Mouse (Mus musculus) CH12.LX (cell line): ENCODE results near the gene Ehmt2. TPM values are rescaled to one million over a fixed set of nuclear protein-coding genes. Genes with fewer than 3 reads are reported as not detected.

Experiments used
- DNase-seq: peaks from one replicate; pipeline ENCODE4 v3.0.0-alpha.2; 2013; ENCODE audit errors: extremely low read depth
- H3K27ac ChIP-seq: 2 replicates; pipeline ENCODE4 v1.5.1; 2012; ENCODE audit warnings: low read depth, mild to moderate bottlenecking, control low read depth, moderate library complexity; ENCODE audit not compliant: insufficient read depth
- H3K27me3 ChIP-seq: replicated peaks from 2 replicates; pipeline ENCODE3; 2012; ENCODE audit warnings: inconsistent platforms
- H3K36me3 ChIP-seq, 2 experiments: replicated peaks in 1 of 2; 2 replicates each; pipeline versions ENCODE3 to v1.6.1; 2012; ENCODE audit warnings: inconsistent platforms in 1 of 2, low read length in 1 of 2, mild to moderate bottlenecking in 1 of 2, mixed read lengths in 1 of 2, moderate library complexity in 1 of 2; ENCODE audit not compliant: control insufficient read depth in 1 of 2, insufficient read depth in 1 of 2
- H3K4me1 ChIP-seq, 2 experiments: 2 replicates each; pipeline ENCODE4 v1.6.1; 2012; ENCODE audit warnings: inconsistent platforms in 1 of 2, moderate library complexity in 1 of 2; ENCODE audit not compliant: insufficient read depth in 2 of 2, control insufficient read depth in 1 of 2
- H3K4me2 ChIP-seq: 2 replicates; pipeline ENCODE4 v1.6.1; 2012; ENCODE audit warnings: low read depth, mild to moderate bottlenecking, control low read depth; ENCODE audit not compliant: poor library complexity, insufficient read depth, severe bottlenecking
- H3K4me3 ChIP-seq, 3 experiments: fragments of 150-350 bp in 1 of 3; sonication (generic) in 1 of 3; replicated peaks in 1 of 3; 2 replicates each; pipeline versions ENCODE3 to v1.5.1; 2011 to 2012; ENCODE audit warnings: low read depth in 2 of 3, low read length in 2 of 3, mild to moderate bottlenecking in 2 of 3, moderate library complexity in 2 of 3, control low read depth in 1 of 3, improper control_type of control experiment in 1 of 3, inconsistent platforms in 1 of 3, mixed read lengths in 1 of 3; ENCODE audit not compliant: poor library complexity in 1 of 3
- H3K79me2 ChIP-seq: replicated peaks from 2 replicates; pipeline ENCODE4 v1.6.1; 2012; ENCODE audit warnings: mild to moderate bottlenecking, moderate library complexity; ENCODE audit not compliant: control insufficient read depth, poor library complexity, insufficient read depth, severe bottlenecking; ENCODE audit errors: extremely low read depth
- H3K9ac ChIP-seq: 2 replicates; pipeline ENCODE4 v1.6.1; 2012; ENCODE audit warnings: low read depth, mild to moderate bottlenecking, control low read depth, moderate library complexity; ENCODE audit not compliant: insufficient read depth
- H3K9me3 ChIP-seq: replicated peaks from 2 replicates; pipeline ENCODE3; 2012; ENCODE audit warnings: low read length, inconsistent platforms, mixed read lengths
- E2F4 ChIP-seq: IDR thresholded peaks from 2 replicates; pipeline ENCODE4 v1.6.1; 2011; ENCODE audit warnings: low read depth, low read length, improper control_type of control experiment; ENCODE audit not compliant: insufficient replicate concordance
- ELF1 ChIP-seq: IDR thresholded peaks from 2 replicates; pipeline ENCODE4 v1.6.1; 2014; ENCODE audit warnings: low read depth, mild to moderate bottlenecking, inconsistent platforms, low read length, improper control_type of control experiment
- GABPA ChIP-seq: IDR thresholded peaks from 2 replicates; pipeline ENCODE4 v1.6.1; 2012; ENCODE audit warnings: low read depth, low read length, improper control_type of control experiment, inconsistent platforms; ENCODE audit not compliant: insufficient replicate concordance
- JUND ChIP-seq: conservative IDR thresholded peaks from 2 replicates; pipeline ENCODE4 v1.6.1; 2011; ENCODE audit warnings: low read depth, low read length, improper control_type of control experiment
- MAX ChIP-seq: IDR thresholded peaks from 2 replicates; pipeline ENCODE4 v1.6.1; 2011; ENCODE audit warnings: low read length, improper control_type of control experiment
- MAZ ChIP-seq: IDR thresholded peaks from 2 replicates; pipeline ENCODE4 v1.6.1; 2012; ENCODE audit warnings: low read depth, mild to moderate bottlenecking, inconsistent platforms, low read length, improper control_type of control experiment, moderate library complexity
- MXI1 ChIP-seq: IDR thresholded peaks from 2 replicates; pipeline ENCODE4 v1.6.1; 2011; ENCODE audit warnings: mild to moderate bottlenecking, low read depth, low read length, improper control_type of control experiment
- NRF1 ChIP-seq: IDR thresholded peaks from 2 replicates; pipeline ENCODE4 v1.6.1; 2014; ENCODE audit warnings: low read depth, mild to moderate bottlenecking, inconsistent platforms, low read length, improper control_type of control experiment, moderate library complexity
- POLR2A ChIP-seq: IDR thresholded peaks from 2 replicates; pipeline ENCODE4 v1.6.1; 2011; ENCODE audit warnings: low read depth, mild to moderate bottlenecking, improper control_type of control experiment, low read length
- RCOR1 ChIP-seq: conservative IDR thresholded peaks from 2 replicates; pipeline ENCODE4 v1.6.1; 2012; ENCODE audit warnings: low read depth, mild to moderate bottlenecking, inconsistent platforms, low read length, improper control_type of control experiment
- SIN3A ChIP-seq: IDR thresholded peaks from 2 replicates; pipeline ENCODE4 v1.6.1; 2012; ENCODE audit warnings: low read length, improper control_type of control experiment, inconsistent platforms
- ZC3H11A ChIP-seq: IDR thresholded peaks from 2 replicates; pipeline ENCODE4 v1.6.1; 2012; ENCODE audit warnings: low read depth, mild to moderate bottlenecking, inconsistent platforms, low read length, improper control_type of control experiment
- ZMIZ1 ChIP-seq: IDR thresholded peaks from 2 replicates; pipeline ENCODE4 v1.6.1; 2012; ENCODE audit warnings: low read depth, mild to moderate bottlenecking, inconsistent platforms, low read length, improper control_type of control experiment
- ZNF384 ChIP-seq: IDR thresholded peaks from 2 replicates; pipeline ENCODE4 v1.6.1; 2012; ENCODE audit warnings: low read depth, low read length, improper control_type of control experiment, inconsistent platforms
- dilution Hi-C: fragments of 300-500 bp; cut with MboI; formaldehyde crosslinking; loops from 2 replicates; pipeline ENCODE4 v1.14.3; 2020; ENCODE audit warnings: low sequenced_read_pairs; ENCODE audit not compliant: extremely low pct_unique_long_range_greater_than_20kb, extremely low pct_ligation_motif_present
- in situ Hi-C: fragments of 300-500 bp; cut with MboI; formaldehyde crosslinking; loops from 3 replicates; pipeline ENCODE4 v1.14.3; 2019; ENCODE audit warnings: low sequenced_read_pairs, low pct_ligation_motif_present, low pct_unique_long_range_greater_than_20kb, mixed read lengths
- polyA plus RNA-seq: library from polyadenylated mRNA; unstranded; fragments of >175 nt; gene quantifications from 2 replicates; pipeline ENCODE4 v1.2.1, GENCODE M21; 2012; ENCODE audit warnings: low read depth; ENCODE audit not compliant: insufficient read length
- total RNA-seq, 2 experiments: library from RNA; depleted of rRNA; stranded (reverse); fragments of 300-350 nt in 1 of 2; fragments of >200 nt in 1 of 2; gene quantifications; 2 replicates each; pipeline ENCODE4 v1.2.3; 2012 to 2014

Ehmt2 gene
- total and polyA plus RNA-seq, 3 experiments, result 73.5 to 150 (median 113) TPM

DNA sequence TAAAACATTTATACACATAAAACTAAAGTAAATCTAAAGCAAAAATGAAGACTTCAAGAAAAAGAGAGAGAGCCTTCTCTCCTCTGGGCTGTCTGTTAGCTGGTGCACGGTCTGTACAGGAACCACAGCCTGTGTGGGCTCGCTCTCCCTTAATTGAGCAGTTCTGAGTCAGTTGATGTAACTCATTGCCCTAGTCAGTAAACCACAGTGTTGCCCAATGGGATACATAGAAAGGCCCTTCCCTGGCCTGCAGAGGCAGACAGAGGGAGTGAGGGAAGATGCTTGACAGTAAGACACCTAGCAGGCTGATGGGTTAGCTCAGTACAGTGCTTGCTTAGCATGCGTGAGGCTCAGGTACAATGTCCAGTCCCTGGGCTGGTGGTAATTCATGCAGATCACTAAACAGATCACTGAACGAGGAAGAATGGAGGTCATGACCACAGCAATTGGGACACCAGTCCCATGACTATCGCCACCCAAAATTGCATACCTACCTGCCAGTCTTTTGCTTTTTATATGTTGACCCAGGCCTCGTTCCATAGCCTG lies 39.8 kb downstream of the Ehmt2 start:
- TF ChIP-seq E2F4, result no peak
- TF ChIP-seq POLR2A, result no peak
- no peak for TF ChIP-seq RCOR1
- TF ChIP-seq MAX, result no peak
- TF ChIP-seq, all 38 proteins: peak for 0
- no peak overlapping the region for H3K27ac ChIP-seq
- no peaks in the 10 kb centered on the region for H3K79me2 ChIP-seq
- no peaks in the 10 kb centered on the region for H3K27me3 ChIP-seq
- no peak for DNase-seq
- peaks cover 16 to 51% of the 10 kb centered on the region in 2 experiments for H3K36me3 ChIP-seq
- H3K4me1 ChIP-seq, result peaks cover 2 to 24% of the 10 kb centered on the region in 2 experiments; a peak in 3 of 4 replicates
- no peaks in the 10 kb centered on the region for H3K9me3 ChIP-seq
- no peak overlapping the region for H3K4me2 ChIP-seq
- dilution Hi-C loops (no loop called here), in situ Hi-C loops (no loop called here)
- H3K9ac ChIP-seq, result no peak overlapping the region
- H3K4me3 ChIP-seq, result no peak overlapping the region

GRCm38 (mm10) chr17:34941344-34942041 lies 43.2 kb downstream of the Ehmt2 start:
- Histone ChIP-seq H3K4me2 (no peak overlapping the region), H3K4me3 (no peak overlapping the region)
- in situ Hi-C loops, result no loop called here

DNA sequence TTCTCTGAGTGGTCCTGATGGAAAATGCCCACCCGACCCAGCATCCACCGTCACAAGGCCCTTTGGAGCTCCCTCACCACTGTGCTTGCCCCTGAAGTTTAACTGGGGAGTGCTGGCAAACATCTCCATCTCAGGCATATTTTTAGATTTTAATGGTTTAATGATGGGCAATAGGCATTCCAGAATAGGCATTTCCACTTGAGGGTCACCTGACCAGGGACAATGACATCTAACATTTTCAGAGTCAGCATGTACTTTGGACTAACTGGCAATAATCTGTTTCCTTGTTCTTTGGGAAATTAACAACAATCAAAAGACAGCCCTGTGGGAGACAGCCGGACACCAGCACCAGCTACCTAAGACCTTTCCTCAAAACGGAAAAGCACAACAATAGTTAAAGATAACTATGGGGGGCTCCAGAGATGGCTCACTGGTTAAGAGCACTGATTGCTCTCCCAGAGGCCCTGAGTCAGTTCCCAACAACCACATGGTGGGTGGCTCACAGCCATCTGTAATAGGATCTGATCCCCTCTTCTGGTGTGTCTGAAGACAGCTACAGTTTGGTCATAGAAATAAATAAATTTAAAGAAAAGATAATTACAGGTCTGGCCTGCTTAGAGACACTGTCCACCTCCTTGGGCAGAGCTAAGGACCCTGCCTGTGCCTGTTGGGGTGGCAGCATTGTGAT lies 45.0 kb downstream of the Ehmt2 start:
- DNase-seq, result no peak
- Histone ChIP-seq H3K9ac (no peak overlapping the region), H3K4me2 (no peak overlapping the region), H3K36me3 (peaks cover 0 to 9% of the 10 kb centered on the region in 2 experiments), H3K27ac (no peak overlapping the region), H3K79me2 (no peaks in the 10 kb centered on the region)
- dilution Hi-C loops, result no loop called here
- TF ChIP-seq ZC3H11A (no peak), ZNF384 (no peak), MXI1 (no peak), MAZ (no peak), GABPA (no peak), ELF1 (no peak)
- TF ChIP-seq, all 38 proteins: peak for 0
- in situ Hi-C loops, result no loop called here
- H3K9me3 ChIP-seq, result no peaks in the 10 kb centered on the region
- H3K4me1 ChIP-seq, result no peaks in the 10 kb centered on the region
- no peaks in the 10 kb centered on the region for H3K27me3 ChIP-seq
- H3K4me3 ChIP-seq, result no peak overlapping the region

More at GRCm38 (mm10) chr17:34941344-34942041, 43.2 kb downstream of the Ehmt2 start:
- no peaks in the 10 kb centered on the region for H3K9me3 ChIP-seq
- H3K27ac ChIP-seq, result no peak overlapping the region
- H3K9ac ChIP-seq, result no peak overlapping the region
- peaks cover 0 to 24% of the 10 kb centered on the region in 2 experiments for H3K36me3 ChIP-seq
- H3K79me2 ChIP-seq, result no peaks in the 10 kb centered on the region
- no peaks in the 10 kb centered on the region for H3K27me3 ChIP-seq
- TF ChIP-seq ZMIZ1 (no peak), NRF1 (no peak), JUND (no peak), SIN3A (no peak), ZNF384 (no peak)
- TF ChIP-seq, all 38 proteins: peak for 0
- dilution Hi-C loops, result no loop called here
- no peak for DNase-seq
- H3K4me1 ChIP-seq, result no peaks in the 10 kb centered on the region
